Mouse (Mus musculus) cerebellum, postnatal 25 days (tissue): ENCODE measurements at regions not wholly inside any gene's neighbourhood (a gene's known extent, or its start where the extent isn't known, plus 50 kb on each side); places are given as distances from the start of the nearest gene placed in this dataset.

Source experiments
- DNase-seq, 2 experiments: peaks; one replicate each; pipeline ENCODE4 v3.0.0; 2021; ENCODE audit warnings: mixed read lengths in 2 of 2

DNA sequence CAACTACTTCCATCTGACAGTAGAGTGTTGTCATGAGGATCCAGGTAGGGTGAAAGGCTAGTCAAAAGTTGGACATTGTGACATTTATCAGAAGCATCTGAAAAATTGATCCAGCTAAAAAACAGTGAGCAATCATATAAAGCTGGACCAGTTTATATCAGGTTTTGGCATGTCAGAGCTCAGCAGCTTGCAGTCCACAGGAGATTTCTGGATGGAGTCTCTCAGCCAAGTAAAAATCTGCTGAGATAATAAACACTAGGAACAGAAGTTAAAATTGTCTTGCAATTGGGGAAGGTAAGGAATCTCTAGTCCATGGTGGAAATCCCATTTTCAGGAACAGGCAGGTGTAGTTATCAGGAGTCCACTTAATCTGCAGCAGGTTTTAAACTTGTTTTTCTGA, 83.3 kb upstream of the Cntn5 start:
- peak; percentile 28 to 40 for DNase-seq
